Mouse (Mus musculus) embryonic stem cell, embryonic (primary cell): ENCODE results near the gene Arhgap17.

Source experiments
- CTCF ChIA-PET, 4 experiments: fragments of 300-600 bp in 2 of 4; fragments of 350-600 bp in 2 of 4; sonication (Branson Sonifier 250); formaldehyde crosslinking; loops; one replicate each; lab custom pipeline; 2022; ENCODE audit warnings: inconsistent platforms in 2 of 4; lab: Charles Lee
- POLR2A ChIA-PET, 4 experiments: fragments of 300-600 bp in 2 of 4; fragments of 350-600 bp in 2 of 4; sonication (Branson Sonifier 250); formaldehyde crosslinking; loops; one replicate each; lab custom pipeline; 2022; ENCODE audit warnings: antibody characterized with exemption in 4 of 4, inconsistent platforms in 1 of 4; lab: Charles Lee

Arhgap17 gene

GRCm38 (mm10) chr7:123326901-123327300 is 42.8 kb downstream of the Arhgap17 start:
- POLR2A ChIA-PET: interaction anchor here in 3 of 4 experiments (0.7 to 6.2 kb wide), 22 partner anchors 8 to 128 kb away, joined by 3 to 46 read pairs (median 5); partner anchors contain the start of genes Arhgap17 (in 2 of the 3) and Lcmt1 (in 2 of the 3)
- CTCF ChIA-PET: interaction anchor here in 1 of 4 experiments (1.1 kb wide), 1 partner anchor 43 kb away, joined by 3 read pairs; the partner anchor contains the start of genes Arhgap17 and Lcmt1

- CTCF ChIA-PET: no interaction called here
- POLR2A ChIA-PET: interaction anchor here in 3 of 4 experiments (1.0 to 6.2 kb wide), 16 partner anchors 9 to 62 kb away, joined by 3 to 46 read pairs (median 6); partner anchors contain the start of genes Arhgap17 (in 2 of the 3) and Lcmt1 (in 2 of the 3)
Measured at GRCm38 (mm10) chr7:123326062-123326461, 43.7 kb downstream of the Arhgap17 start.

- CTCF ChIA-PET: no interaction called here
- POLR2A ChIA-PET: interaction anchor here in 2 of 4 experiments (1.0 to 2.4 kb wide), 6 partner anchors 10 to 54 kb away, joined by 3 to 11 read pairs (median 6); partner anchors contain the start of genes Arhgap17 (in 1 of the 2) and Lcmt1 (in 1 of the 2)
Measured at GRCm38 (mm10) chr7:123324105-123324504, 45.6 kb downstream of the Arhgap17 start.

- ChIA-PET CTCF (no interaction called here), POLR2A (interaction anchor here in 3 of 4 experiments (1.0 to 3.0 kb wide), 12 partner anchors 8 to 71 kb away, joined by 3 to 11 read pairs (median 4); partner anchors contain the start of genes Arhgap17 (in 1 of the 3) and Lcmt1 (in 1 of the 3))
Measured at GRCm38 (mm10) chr7:123323388-123323787, 46.3 kb downstream of the Arhgap17 start.

- CTCF ChIA-PET: no interaction called here
- POLR2A ChIA-PET: interaction anchor here (0.5 to 3.1 kb wide), 21 partner anchors 8 to 198 kb away, joined by 3 to 23 read pairs (median 5); partner anchors contain the start of genes Arhgap17 (in 2 of the 4) and Lcmt1 (in 2 of the 4)
Measured at GRCm38 (mm10) chr7:123322452-123323121, 47.1 kb downstream of the Arhgap17 start.

- ChIA-PET CTCF (interaction anchor here in 1 of 4 experiments (0.5 kb wide), 1 partner anchor 62 kb away, joined by 3 read pairs; no protein-coding TSS in a partner anchor), POLR2A (interaction anchor here in 3 of 4 experiments (0.6 to 4.4 kb wide), 15 partner anchors 8 to 92 kb away, joined by 3 to 17 read pairs (median 3); partner anchors contain the start of gene Arhgap17 (in 1 of the 3))
Measured at GRCm38 (mm10) chr7:123312738-123313137, 57.0 kb downstream of the Arhgap17 start.

- CTCF ChIA-PET: no interaction called here
- POLR2A ChIA-PET: interaction anchor here in 2 of 4 experiments (0.6 to 4.4 kb wide), 11 partner anchors 10 to 91 kb away, joined by 3 to 17 read pairs (median 3); no protein-coding TSS in a partner anchor
Measured at GRCm38 (mm10) chr7:123311836-123312235, 57.9 kb downstream of the Arhgap17 start.

- ChIA-PET POLR2A (interaction anchor here in 3 of 4 experiments (1.1 to 2.5 kb wide), 4 partner anchors 12 to 63 kb away, joined by 3 to 9 read pairs (median 3); no protein-coding TSS in a partner anchor), CTCF (no interaction called here)
Measured at GRCm38 (mm10) chr7:123307887-123308558, 61.7 kb downstream of the Arhgap17 start.

GRCm38 (mm10) chr7:123307236-123307635 is 62.5 kb downstream of the Arhgap17 start:
- CTCF ChIA-PET: no interaction called here
- POLR2A ChIA-PET: interaction anchor here in 2 of 4 experiments (0.6 to 1.7 kb wide), 5 partner anchors 10 to 64 kb away, joined by 3 to 6 read pairs (median 4); no protein-coding TSS in a partner anchor

GRCm38 (mm10) chr7:123305397-123305796 is 64.3 kb downstream of the Arhgap17 start:
- CTCF ChIA-PET: no interaction called here
- POLR2A ChIA-PET: interaction anchor here in 3 of 4 experiments (0.5 to 1.7 kb wide), 6 partner anchors 8 to 1284 kb away, joined by 3 to 10 read pairs (median 3); partner anchors contain the start of gene Arhgap17 (in 1 of the 3)

- ChIA-PET CTCF (no interaction called here), POLR2A (interaction anchor here in 1 of 4 experiments (0.6 to 2.6 kb wide), 3 partner anchors 30 to 507 kb away, joined by 3 to 10 read pairs (median 3); no protein-coding TSS in a partner anchor)
Measured at GRCm38 (mm10) chr7:123300258-123300657, 69.5 kb downstream of the Arhgap17 start.

- CTCF ChIA-PET: no interaction called here
- POLR2A ChIA-PET: interaction anchor here in 1 of 4 experiments (1.2 to 2.6 kb wide), 3 partner anchors 8 to 32 kb away, joined by 3 to 10 read pairs (median 6); no protein-coding TSS in a partner anchor
Measured at GRCm38 (mm10) chr7:123298225-123298624, 71.5 kb downstream of the Arhgap17 start.

GRCm38 (mm10) chr7:123296097-123296496 is 73.6 kb downstream of the Arhgap17 start:
- POLR2A ChIA-PET: interaction anchor here in 3 of 4 experiments (0.6 to 1.9 kb wide), 11 partner anchors 11 to 331 kb away, joined by 3 to 12 read pairs (median 4); partner anchors contain the start of genes Arhgap17 (in 2 of the 3) and Lcmt1 (in 1 of the 3)
- CTCF ChIA-PET: interaction anchor here in 3 of 4 experiments (0.7 to 1.2 kb wide), 3 partner anchors 75 to 173 kb away, joined by 3 to 5 read pairs (median 3); no protein-coding TSS in a partner anchor

- ChIA-PET POLR2A (interaction anchor here in 3 of 4 experiments (0.9 to 1.9 kb wide), 5 partner anchors 16 to 93 kb away, joined by 3 to 12 read pairs (median 4); partner anchors contain the start of genes Arhgap17 (in 1 of the 3) and Lcmt1 (in 1 of the 3)), CTCF (interaction anchor here in 2 of 4 experiments (0.7 to 1.2 kb wide), 2 partner anchors 34 to 75 kb away, joined by 3 read pairs; no protein-coding TSS in a partner anchor)
Measured at GRCm38 (mm10) chr7:123295423-123295822, 74.3 kb downstream of the Arhgap17 start.

GRCm38 (mm10) chr7:123293898-123294297 is 75.8 kb downstream of the Arhgap17 start:
- POLR2A ChIA-PET: interaction anchor here in 2 of 4 experiments (0.9 to 3.4 kb wide), 9 partner anchors 14 to 84 kb away, joined by 3 to 12 read pairs (median 3); partner anchors contain the start of genes Arhgap17 (in 1 of the 2) and Lcmt1 (in 1 of the 2)
- CTCF ChIA-PET: no interaction called here

- CTCF ChIA-PET: no interaction called here
Measured at GRCm38 (mm10) chr7:123291942-123292341, 77.8 kb downstream of the Arhgap17 start.

GRCm38 (mm10) chr7:123289176-123289575 is 80.5 kb downstream of the Arhgap17 start:
- POLR2A ChIA-PET: interaction anchor here in 1 of 4 experiments (0.9 kb wide), 1 partner anchor 17 kb away, joined by 3 read pairs; no protein-coding TSS in a partner anchor
- CTCF ChIA-PET: no interaction called here

More at GRCm38 (mm10) chr7:123291942-123292341, 77.8 kb downstream of the Arhgap17 start:
- POLR2A ChIA-PET: interaction anchor here in 2 of 4 experiments (0.8 to 3.4 kb wide), 5 partner anchors 17 to 93 kb away, joined by 3 to 12 read pairs (median 3); partner anchors contain the start of genes Arhgap17 (in 1 of the 2) and Lcmt1 (in 1 of the 2)
